Mouse (Mus musculus) cerebellum, adult 8-10 months (tissue): Measurements from ENCODE around the gene Grb14.
A peak's percentile ranks its signal among the peaks of the same experiment; 100 is the strongest.

ENCODE experiments used
- DNase-seq: peaks from one replicate; pipeline ENCODE4 v3.0.0; 2022

The Grb14 gene

DNA sequence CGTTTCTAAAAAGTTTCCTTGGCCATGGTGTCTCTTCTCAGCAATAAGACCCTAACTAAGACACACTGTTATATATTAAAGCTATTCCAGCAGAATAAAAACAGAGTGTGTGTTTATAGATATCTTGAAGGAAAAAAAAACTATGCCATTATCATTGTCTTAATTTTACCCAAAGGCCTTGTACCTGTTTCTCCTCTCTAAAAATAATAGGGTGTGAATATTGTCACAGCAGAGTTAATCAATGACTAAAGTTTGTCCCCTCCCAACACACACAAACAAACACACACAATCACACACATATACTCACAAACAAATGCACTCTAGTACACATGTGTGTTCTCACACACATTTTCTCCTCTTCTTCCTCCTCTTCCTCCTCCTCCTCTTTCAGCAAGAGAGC lies at the start of gene Grb14:
Grb14 (minus strand) TSS at position 101 of the 400 bp plus-strand sequence.
- no peak for DNase-seq

DNA sequence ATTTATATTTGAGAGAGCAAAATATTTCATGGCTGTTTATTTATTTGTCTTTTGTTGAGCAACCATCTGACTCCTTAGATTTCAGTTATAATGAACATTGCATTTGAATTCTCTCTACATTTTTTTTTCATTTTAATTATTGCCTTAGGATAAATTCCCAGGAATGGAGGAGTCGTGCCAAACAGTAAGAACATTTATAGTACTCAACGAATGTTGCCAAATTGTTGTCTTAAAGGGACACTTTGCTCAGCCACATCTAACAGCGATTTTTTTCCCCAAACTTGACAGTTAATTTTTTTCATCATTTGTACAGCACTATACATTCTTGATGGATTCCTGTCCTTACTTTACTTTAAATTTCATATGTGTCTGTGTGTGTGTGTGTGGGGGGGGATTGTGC lies 47.4 kb upstream of the Grb14 start:
- DNase-seq, result no peak

DNA sequence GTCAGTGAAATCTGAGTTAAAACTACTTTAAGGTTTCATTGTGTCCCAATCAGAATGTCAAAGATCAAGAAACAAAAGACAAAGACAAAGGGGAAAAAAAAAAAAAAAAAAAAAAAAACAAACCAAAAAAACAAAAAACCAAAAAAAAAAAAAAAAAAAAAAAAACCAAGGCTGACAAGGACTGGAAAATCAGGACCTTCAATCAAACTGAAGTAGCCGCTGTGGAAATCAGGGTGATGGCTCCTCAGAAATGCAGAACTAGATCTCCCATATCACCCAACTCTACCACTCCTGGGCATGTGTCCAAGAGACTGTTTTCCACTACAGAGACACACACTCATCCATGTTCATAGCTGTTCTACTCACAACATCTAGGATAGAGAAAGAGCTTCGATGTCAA lies 29.0 kb upstream of the Grb14 start:
- no peak for DNase-seq

DNA sequence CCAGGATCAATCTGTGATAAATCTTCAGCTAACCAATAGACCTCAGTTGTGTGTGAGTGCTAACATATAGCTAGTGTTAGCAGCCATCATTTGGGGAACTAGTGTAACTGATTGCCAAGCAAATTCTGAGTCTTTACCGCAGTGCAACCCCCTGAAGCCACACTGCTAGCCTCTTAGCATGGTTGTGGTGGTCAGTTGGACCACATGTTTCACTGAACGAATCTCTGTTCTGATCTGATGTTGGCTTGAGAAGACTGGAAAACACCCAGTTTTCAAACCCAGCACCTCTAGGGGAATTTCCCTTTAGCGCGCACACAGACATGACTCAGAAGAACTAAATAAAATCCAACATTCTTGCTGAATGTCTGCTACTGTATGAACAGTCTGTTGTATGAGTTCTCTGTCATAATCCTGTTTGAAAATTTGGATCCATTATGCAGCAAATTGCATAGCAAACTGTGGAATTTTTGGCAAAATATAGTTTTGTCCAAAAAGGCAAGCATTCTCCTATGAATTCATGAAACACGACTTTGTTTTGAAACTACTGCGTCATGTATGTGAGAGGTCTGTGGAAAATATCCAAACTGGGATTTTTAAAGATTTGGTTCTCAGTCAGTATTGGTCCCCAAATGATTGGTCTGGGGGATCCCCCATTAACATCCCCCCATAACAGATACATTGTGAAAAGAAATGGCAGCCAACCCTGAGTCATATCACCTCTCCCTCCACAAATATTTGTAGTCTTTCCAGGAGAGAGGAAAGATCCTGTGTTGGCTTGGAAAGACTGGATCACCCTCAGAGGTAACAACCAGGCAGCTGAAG lies 27.6 kb upstream of the Grb14 start:
- DNase-seq, result no peak

DNA sequence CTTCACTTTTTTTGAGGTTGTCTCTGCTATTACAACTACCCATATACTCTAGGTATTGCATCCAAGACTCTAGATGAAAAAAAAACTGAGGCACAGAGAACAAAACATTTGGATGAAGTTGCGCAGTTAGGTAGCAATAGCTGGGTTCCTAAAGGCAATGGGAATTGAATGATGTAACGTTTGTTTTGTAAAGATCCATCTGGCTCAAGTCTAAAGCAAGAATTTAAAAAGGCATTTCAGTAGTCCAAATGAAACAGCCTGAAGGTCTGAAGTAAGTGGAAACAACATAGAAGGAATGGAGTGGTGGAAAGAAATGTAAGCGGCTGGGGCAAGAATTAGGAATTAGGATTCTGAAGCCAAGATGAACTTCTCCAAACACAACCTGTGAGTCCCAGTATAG lies 26.0 kb upstream of the Grb14 start:
- no peak for DNase-seq

DNA sequence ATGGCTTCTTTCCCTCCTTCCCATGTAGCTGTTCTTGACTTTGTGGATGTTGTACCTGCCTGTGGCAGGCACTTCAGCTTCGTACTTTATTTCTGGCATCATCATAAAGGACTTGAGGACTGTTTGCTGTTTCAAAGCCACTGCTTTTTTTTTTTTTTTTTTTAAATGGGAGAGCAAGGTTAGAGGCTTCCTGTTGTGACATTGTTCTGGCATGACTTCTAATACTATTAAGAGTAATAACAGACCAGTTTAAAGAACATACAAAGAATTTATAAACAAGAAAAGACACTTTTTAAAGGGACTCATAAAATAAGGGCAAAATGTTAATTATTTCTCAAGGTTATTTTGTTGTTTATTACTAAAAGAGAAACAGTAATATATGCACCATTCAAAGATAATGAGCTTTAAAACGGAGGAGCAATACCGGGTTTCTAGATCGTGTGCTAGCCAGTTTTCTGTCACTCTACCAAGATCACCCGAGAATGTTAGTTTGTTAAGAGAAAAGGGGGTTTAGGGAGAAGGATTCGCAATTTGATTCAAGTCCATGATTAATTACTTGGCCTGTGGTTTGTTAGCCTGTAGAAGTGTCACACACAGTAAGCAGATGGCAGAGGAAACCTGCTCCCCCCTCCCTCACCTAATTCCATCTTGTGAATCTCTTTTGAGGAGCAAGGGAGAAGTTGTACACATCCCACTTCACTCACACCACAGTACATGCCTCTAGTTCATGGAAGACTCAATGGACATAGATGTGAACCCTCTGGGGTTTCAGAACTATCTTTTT lies 23.6 kb upstream of the Grb14 start:
- no peak for DNase-seq

DNA sequence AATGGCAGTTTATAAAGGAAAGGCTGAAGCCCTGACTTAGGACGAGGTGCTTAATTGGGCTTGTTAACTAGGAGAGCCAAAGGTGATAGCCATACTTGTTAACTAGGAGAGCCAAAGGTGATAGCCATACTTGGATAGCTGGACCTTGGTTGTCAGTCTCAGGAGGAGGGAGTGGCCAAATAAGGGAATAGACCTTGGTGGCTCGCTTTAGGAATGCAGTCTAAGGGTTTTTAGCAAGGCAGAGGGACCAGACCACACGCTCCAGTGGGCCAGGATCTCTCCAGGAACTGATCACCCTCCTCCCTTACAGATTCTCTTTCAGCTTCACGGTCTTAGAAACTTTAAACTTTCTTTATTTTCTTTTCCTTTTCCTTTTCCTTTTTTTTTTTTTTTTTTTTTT lies 13.4 kb upstream of the Grb14 start:
- DNase-seq, result no peak

DNA sequence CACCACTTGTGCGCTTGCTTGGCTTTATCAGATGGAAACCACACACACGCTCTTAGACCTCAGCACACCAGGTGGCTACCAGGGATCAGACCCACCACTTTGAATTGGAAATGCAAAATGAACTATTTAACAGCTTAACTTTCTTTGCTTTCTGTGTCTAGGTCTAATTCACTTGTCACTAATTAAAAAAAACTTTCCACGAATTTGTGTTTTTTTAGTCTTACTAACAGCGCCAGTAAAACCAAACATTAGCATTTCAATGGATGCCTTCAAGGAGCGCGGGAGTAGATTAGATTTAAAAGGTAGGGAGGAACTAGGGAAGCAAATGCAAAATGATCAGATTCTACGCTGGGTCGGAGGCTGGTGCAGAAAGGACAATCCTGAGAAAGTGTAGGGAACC lies 12.8 kb upstream of the Grb14 start:
- DNase-seq, result no peak

DNA sequence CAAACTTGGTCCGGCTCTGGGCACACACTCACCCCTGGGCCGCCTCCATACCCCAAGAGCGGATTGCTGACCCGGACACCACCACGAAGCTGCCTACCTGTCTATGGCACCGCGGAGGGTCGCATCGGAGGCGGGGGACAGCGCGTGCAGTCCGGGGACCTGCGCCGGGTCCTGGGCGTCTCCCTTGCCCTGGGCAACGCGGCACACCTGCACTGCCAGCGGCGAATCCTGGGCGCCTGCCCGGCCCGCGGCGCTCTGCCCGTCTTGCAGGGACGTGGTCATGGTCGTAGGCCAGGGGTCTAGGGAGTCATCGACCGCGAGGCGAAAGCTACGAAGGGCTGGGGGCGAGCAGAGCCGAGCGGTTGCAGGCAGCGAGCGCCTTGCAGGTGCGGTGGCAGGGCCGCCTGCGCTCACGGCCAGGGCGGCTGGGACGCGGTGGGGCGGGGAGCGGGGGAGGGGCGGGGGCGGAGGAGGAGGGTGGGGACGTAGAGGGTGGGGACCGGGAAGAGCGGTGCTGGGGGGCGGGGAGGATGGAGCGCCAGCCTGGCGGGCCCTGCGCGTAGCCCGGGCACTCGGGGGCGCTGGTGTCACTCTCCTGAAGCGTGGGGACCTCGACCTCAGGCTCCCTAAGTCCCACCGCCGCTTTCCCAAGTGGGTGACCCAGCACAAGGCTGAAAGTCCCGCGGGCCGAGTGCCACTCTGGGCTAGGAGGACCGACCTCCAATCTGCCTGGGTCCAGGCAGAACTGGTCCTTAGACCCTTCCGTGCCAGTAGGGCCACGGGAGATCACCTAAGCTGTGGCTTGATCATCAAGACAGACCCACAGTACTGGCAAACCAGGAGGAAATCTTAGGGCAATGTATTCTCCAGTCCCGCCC lies 2.2 kb downstream of the Grb14 start:
- DNase-seq, result peak; percentile 22

DNA sequence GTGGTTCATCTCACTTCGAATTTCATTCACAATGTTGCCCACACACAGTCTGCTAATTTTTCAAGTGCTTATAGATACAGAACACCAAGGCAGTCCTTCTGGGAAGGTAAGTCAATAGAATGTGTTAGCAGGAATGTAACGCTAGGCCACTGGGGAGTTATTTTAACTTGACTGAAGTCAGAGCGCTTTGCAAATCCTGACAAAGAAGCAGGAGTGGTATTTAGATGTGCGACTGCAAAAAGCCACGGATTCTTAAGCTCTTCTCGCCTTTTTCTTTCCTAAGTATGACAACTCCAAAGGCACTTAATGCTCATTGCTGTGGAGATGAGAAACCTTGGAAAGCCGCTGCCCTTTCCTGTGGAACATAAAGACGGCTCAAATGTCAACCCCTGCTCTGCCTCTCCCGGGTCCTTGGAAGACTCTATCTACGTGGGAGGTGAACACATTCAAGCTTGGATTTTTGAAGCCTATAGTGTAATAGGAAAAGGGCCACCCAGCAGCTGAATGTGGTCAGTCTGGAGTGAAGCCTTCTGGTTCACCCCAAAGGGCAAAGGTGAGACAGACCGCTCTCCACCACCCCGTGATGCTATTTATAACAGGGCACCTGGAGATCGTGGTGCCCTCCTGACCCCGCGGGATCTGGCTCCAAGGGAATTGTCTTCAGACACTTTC lies 3.0 kb downstream of the Grb14 start:
- DNase-seq, result no peak

DNA sequence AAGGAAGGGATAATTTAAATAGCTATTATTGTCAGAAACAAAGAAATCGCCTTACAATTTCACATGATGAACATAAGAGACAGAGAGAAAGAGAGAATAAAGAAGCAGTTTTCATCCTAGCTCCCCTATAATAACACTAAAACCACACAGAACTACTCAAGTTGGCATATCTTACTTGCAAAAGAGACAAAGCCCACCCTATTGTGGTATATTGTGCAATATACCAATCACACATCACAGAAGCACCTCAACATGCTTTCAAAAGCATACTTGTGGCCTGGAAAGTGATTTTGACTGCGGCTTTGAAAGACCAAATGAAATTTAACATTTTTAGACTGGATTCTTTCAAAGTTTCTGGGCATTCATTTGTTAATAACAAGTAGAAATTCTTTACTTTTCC lies 7.4 kb downstream of the Grb14 start:
- DNase-seq, result no peak

DNA sequence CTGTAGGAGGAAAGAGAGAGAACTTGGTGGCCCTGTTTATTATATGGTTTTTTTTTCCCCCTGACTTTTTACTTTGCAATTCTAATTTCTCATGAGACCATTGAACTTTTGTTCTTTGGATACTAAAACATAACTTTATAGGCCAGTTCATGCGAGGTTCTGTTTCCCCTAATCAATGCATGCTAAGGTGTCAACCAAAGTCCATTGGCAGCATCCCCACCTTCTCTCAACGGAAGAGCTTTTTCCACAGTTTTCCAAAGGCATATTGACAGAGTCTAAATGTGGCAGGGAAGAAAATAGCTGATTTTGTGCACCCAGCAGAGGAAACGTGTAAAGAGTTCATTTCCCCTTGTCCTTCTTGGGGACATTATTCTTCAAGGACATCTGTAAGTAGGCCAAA lies 10.2 kb downstream of the Grb14 start:
- DNase-seq, result no peak

DNA sequence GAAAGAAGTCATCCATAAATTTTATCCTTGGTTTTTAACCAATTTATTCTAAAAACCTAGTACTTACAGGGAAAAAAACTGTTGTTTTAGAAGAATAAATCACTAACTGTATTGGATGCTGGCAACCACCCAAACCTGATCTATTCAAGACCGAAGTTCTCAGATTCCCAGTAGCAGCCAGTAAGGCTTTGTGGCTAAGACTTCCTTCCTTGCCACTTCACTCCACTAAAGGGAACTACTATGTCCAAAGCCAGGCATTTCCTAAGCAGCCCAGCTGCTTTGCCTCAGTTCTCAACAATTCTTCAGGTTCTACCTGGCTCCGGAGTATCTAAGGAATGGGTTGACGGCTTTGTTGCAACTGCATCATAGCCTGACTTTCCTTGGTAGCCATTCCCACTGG lies 14.7 kb downstream of the Grb14 start:
- no peak for DNase-seq

DNA sequence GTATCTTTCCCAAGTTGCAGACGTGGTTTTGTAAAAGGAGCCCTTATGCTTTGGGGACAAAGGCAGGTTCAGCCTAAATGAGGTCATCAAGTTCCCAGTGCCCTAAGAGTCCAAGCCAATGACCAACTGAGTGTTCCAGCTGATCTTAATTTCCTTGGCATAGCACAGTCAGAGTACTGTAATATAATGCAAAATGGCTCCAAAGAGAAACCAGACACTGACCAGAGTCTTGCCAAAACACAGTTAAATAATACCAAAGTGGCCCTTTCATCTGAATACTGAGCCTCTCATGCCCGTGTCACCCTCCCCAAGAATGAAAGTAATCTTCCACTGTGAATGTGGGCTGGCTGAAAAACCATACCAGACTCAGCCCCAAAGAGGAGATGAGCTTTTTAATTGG lies 17.4 kb downstream of the Grb14 start:
- no peak for DNase-seq

DNA sequence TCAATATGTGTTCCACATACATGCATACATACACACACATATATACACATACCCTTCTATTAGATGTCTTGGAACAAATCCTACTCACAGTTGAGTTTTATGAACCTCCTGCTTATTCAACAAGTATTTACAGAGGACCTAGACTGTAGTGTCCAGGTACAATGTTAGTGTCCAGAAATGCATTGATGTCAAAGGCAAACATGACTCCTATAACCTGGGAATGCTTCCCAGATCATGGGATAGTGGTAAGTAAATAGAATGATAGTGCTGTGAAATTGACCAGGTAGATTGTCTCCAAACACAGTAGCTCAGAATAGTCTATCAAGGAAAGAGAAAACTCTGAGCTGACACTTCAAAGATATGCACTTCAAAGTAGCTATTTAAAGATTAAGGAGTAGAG lies 19.7 kb downstream of the Grb14 start:
- DNase-seq, result no peak

DNA sequence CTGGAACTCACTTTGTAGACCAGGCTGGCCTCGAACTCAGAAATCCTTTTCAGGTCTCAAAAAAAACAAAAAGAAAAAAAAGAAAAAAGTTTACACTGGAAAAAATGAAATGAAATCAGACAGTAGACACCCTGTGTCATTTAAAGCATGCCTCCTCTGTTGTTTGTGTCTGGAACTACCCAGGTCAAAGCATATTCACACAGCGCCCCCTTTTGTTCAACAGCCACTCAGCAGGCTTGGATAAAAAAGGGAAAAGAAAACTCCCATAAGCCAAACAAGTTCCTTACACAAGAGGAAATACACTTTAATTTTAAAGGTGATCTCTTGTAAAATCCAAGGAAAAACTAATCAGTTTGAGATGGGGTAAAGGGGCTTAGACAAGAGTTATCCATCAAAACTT lies 21.4 kb downstream of the Grb14 start:
- no peak for DNase-seq

DNA sequence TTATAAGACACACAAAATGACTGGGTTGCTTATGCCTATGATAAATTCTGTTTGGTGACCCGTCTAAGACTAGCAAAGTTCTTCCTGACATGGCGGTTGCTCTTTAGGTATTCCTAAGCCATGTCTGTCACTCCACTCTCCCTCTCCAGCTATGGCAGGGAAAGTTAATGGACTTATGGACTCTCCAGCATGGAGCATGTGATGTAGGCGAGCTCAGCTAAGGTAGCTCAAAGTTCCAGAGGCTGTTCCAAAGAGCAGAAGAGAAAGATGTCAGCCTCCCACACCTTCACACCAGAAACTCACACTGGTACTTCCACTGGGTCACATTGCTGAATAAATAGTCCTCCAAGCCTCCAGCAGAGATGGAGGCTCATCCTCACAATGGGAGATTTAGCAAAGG lies 22.2 kb downstream of the Grb14 start:
- no peak for DNase-seq

DNA sequence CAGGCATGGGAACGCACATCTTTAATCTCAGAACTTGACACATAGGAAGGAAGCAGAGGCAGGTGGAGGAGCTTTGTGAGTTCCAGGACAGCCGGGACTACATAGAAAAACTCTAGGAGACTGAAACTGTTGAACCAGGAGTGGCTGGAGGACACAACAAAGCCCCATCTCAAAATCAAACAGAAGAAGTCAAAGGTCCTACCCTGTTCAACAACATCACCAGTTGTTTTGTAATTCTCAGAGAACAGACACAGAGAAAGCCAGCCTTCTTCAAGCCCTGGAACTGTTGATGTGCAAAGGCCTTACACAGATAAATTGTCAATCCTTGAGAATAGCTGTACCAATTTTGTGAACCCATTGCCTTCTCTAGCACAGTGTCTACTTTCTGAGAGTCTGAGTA lies 29.7 kb downstream of the Grb14 start:
- no peak for DNase-seq

DNA sequence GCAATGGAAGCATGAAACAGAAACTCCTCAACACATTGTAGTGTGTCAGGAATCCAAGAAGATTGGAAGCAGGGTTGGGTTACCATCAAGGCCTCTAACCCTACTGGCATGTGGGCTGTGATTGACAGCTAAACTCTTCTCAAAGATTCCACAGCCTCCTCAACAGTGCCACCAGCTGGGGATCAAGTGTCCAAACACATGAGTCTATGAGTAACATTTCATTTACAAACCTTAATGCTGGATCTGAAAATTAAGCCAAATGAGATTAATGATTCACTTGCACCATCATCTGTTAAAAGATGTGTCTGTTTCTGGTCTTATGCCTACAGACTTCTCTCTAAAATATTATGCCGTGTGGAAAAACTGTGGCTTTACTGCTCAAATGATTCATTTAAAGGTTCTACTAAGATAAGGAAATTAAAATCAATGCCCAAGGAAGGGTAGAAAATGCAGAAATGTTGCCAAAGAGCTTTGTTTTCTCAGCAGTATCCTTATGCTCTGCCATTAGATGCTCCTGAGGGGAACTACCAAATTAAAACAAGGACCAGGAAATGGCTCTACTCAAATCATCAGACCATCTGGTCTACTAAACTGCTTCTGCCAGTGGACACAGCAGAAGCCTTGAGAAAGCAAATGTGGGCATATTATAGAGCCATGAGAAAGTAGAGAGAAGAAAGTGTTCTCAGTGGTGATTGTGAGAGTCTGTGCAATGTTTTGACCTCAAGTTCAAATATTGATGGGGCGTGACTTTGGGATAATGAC lies 35.2 kb downstream of the Grb14 start:
- no peak for DNase-seq

DNA sequence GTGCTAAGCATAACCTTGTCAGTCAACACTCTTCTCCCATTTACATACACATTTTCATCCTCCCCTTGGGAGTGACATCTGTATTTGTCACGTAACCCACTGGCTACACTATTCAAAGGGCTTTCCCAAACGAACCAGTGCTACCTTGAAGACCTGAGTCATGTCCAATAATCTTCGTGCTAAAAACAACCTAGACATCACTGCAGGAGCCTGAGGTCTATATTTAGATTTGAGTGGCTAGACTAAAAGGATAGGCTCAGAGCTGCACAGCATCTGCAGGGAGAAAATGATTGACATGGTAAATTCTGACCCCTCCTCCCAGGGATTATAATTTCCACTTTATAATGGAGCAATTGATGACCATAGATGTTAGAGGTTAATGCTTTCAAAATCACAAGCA lies 37.0 kb downstream of the Grb14 start:
- DNase-seq, result no peak

DNA sequence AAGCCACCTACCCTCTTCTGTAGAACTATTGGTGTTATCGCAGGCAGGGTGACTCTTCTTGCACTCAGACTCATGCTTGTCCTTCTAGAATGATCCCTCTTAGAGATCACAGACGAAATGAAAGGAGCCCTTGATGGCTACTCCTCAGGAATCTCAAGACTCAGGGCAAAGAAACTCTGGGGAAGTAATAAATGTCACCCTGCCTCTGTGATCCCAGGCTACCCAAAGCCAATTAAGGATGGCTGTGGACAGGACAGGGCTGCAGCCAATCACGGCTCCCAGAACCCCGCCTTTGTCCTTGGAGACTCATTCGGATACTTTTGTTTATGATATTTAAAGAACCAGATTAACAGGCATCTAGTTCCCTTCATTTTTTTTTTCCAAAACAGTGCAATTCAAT lies 49.2 kb downstream of the Grb14 start:
- no peak for DNase-seq

DNA sequence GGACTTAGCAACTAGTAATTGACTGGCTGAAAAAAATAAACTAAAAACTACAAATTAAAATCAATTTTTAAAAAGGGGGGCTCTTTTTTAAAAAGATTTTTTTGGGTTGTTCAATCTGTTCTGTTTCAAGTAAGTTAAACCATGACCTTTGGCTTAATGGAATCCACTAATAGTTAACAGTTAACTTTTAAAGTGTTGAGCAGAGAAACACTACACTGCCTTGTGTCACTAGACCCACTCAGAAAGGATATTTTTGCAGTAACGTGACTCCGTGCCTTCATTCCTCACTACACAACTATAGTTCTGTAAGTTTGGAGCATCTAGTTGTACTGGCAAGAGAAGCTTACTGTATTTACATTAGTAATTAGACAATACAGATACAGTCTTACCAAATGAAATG lies 50.2 kb downstream of the Grb14 start:
- no peak for DNase-seq
